Mouse (Mus musculus): Measurements from ENCODE around the gene Grhpr. TPM values are rescaled to one million over a fixed set of nuclear protein-coding genes. Genes with fewer than 3 reads are reported as not detected.

Grhpr gene
- total and polyA plus RNA-seq, 3 experiments, result 76.6 to 204 (median 107) TPM

DNA sequence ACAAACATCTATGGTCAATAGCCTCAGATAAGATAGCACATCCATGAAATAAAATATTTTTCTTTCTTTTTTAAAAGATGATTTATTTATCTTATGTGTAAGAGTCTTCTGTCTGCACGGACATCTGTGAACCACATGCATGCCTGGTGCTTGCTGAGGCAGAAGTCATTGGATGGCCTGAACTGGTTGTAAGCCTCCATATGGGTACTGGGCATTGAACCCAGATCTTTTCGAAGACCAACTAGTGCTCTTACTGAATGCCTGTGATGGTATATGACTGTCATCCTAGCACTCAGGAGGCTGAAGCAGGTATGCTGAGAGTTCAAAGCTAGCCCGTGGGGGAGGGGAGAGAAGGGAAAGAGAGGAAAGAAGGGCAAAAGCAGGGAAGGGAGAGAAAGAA lies 16.9 kb downstream of the Grhpr start:
- no peak overlapping the region for H3K4me2 ChIP-seq (ENCODE audit: insufficient read depth, low read depth, poor library complexity, severe bottlenecking)
- in situ Hi-C loops (cut with MboI; ENCODE audit: low pct_ligation_motif_present, low pct_unique_long_range_greater_than_20kb, low sequenced_read_pairs) (no loop called here), dilution Hi-C loops (cut with MboI; ENCODE audit: extremely low pct_ligation_motif_present, extremely low pct_unique_long_range_greater_than_20kb, low sequenced_read_pairs) (no loop called here)
- no peak for TF ChIP-seq BHLHE40 (IDR thresholded peaks at IDR 0.05; ENCODE audit: low read depth, low read length)
- TF ChIP-seq ZC3H11A (IDR thresholded peaks at IDR 0.05; ENCODE audit: low read depth, low read length), result no peak
- no peak for TF ChIP-seq EP300 (IDR thresholded peaks at IDR 0.05; ENCODE audit: low read length)
- no peak for TF ChIP-seq RCOR1 (conservative IDR thresholded peaks at IDR 0.05; ENCODE audit: low read depth, low read length)
- no peak for TF ChIP-seq RAD21 (IDR thresholded peaks at IDR 0.05; ENCODE audit: low read depth, low read length)
- TF ChIP-seq MAFK (IDR thresholded peaks at IDR 0.05; ENCODE audit: insufficient replicate concordance, low read length), result no peak
- no peak for TF ChIP-seq IRF4 (IDR thresholded peaks at IDR 0.05; ENCODE audit: low read depth, low read length)
- no peak for TF ChIP-seq POLR2AphosphoS2 (IDR thresholded peaks at IDR 0.05; ENCODE audit: low read depth, low read length)
- TF ChIP-seq SIN3A (IDR thresholded peaks at IDR 0.05; ENCODE audit: low read length), result no peak
- no peak for TF ChIP-seq NRF1 (IDR thresholded peaks at IDR 0.05; ENCODE audit: low read depth, low read length)
- no peak for TF ChIP-seq USF1 (IDR thresholded peaks at IDR 0.05; ENCODE audit: low read depth, low read length)
- TF ChIP-seq USF2 (conservative IDR thresholded peaks at IDR 0.05; ENCODE audit: low read depth, low read length), result no peak
- TF ChIP-seq ELF1 (IDR thresholded peaks at IDR 0.05; ENCODE audit: low read depth, low read length), result no peak
- no peak for TF ChIP-seq ZKSCAN1 (IDR thresholded peaks at IDR 0.05; ENCODE audit: borderline replicate concordance, low read depth, low read length)
- no peak for TF ChIP-seq E2F4 (IDR thresholded peaks at IDR 0.05; ENCODE audit: insufficient replicate concordance, low read depth, low read length)
- H3K4me3 ChIP-seq (replicated peaks in 1 of 3; ENCODE audit: low read depth in 2 of 3, low read length in 2 of 3, poor library complexity in 1 of 3), result no peak overlapping the region
- no peak overlapping the region for H3K9ac ChIP-seq (ENCODE audit: insufficient read depth, low read depth)
- H3K4me1 ChIP-seq (ENCODE audit: control insufficient read depth in 1 of 2, insufficient read depth in 2 of 2), result peaks cover 0 to 44% of the 10 kb centered on the region in 2 experiments; a peak in 2 of 4 replicates
- H3K27ac ChIP-seq (ENCODE audit: insufficient read depth, low read depth), result no peak overlapping the region
- peaks cover 19 to 44% of the 10 kb centered on the region in 2 experiments for H3K36me3 ChIP-seq (replicated peaks in 1 of 2; ENCODE audit: control insufficient read depth in 1 of 2, insufficient read depth in 1 of 2, low read length in 1 of 2)
- H3K9me3 ChIP-seq (replicated peaks; ENCODE audit: low read length), result no peaks in the 10 kb centered on the region
- H3K27me3 ChIP-seq (replicated peaks), result no peaks in the 10 kb centered on the region
- peaks cover 9% of the 10 kb centered on the region; the same call in 1 of the 2 replicates for H3K79me2 ChIP-seq (replicated peaks; ENCODE audit: control insufficient read depth, extremely low read depth, insufficient read depth, poor library complexity, severe bottlenecking)
- DNase-seq (ENCODE audit: extremely low read depth), result no peak

- TF ChIP-seq MAFK (IDR thresholded peaks at IDR 0.05; ENCODE audit: insufficient replicate concordance, low read length) (no peak), ELF1 (IDR thresholded peaks at IDR 0.05; ENCODE audit: low read depth, low read length) (no peak), BHLHE40 (IDR thresholded peaks at IDR 0.05; ENCODE audit: low read depth, low read length) (no peak), SMC3 (IDR thresholded peaks at IDR 0.05; ENCODE audit: low read depth, low read length) (no peak), RAD21 (IDR thresholded peaks at IDR 0.05; ENCODE audit: low read depth, low read length) (no peak), MAZ (IDR thresholded peaks at IDR 0.05; ENCODE audit: low read depth, low read length) (no peak), CTCF (conservative IDR thresholded peaks at IDR 0.05 in 1 of 2, IDR thresholded peaks at IDR 0.05 in 1 of 2; ENCODE audit: low read depth in 2 of 2, low read length in 2 of 2) (no peak), TBP (conservative IDR thresholded peaks at IDR 0.05; ENCODE audit: low read depth, low read length) (no peak), HCFC1 (IDR thresholded peaks at IDR 0.05; ENCODE audit: low read depth, low read length) (no peak), ETS1 (conservative IDR thresholded peaks at IDR 0.05; ENCODE audit: low read depth, low read length) (no peak), JUN (IDR thresholded peaks at IDR 0.05; ENCODE audit: insufficient read depth, low read depth, low read length) (no peak), MAX (IDR thresholded peaks at IDR 0.05; ENCODE audit: low read length) (no peak), ZMIZ1 (IDR thresholded peaks at IDR 0.05; ENCODE audit: low read depth, low read length) (no peak), CHD1 (IDR thresholded peaks at IDR 0.05; ENCODE audit: low read depth, low read length) (no peak), RCOR1 (conservative IDR thresholded peaks at IDR 0.05; ENCODE audit: low read depth, low read length) (no peak), E2F4 (IDR thresholded peaks at IDR 0.05; ENCODE audit: insufficient replicate concordance, low read depth, low read length) (no peak), POLR2A (IDR thresholded peaks at IDR 0.05; ENCODE audit: low read depth, low read length) (no peak)
- Histone ChIP-seq H3K27ac (ENCODE audit: insufficient read depth, low read depth) (no peak overlapping the region), H3K9me3 (replicated peaks; ENCODE audit: low read length) (no peaks in the 10 kb centered on the region), H3K27me3 (replicated peaks) (no peaks in the 10 kb centered on the region), H3K4me1 (ENCODE audit: control insufficient read depth in 1 of 2, insufficient read depth in 2 of 2) (peaks cover 0 to 44% of the 10 kb centered on the region in 2 experiments; a peak in 2 of 4 replicates), H3K36me3 (replicated peaks in 1 of 2; ENCODE audit: control insufficient read depth in 1 of 2, insufficient read depth in 1 of 2, low read length in 1 of 2) (peaks cover 2 to 38% of the 10 kb centered on the region in 2 experiments), H3K4me3 (replicated peaks in 1 of 3; ENCODE audit: low read depth in 2 of 3, low read length in 2 of 3, poor library complexity in 1 of 3) (no peak overlapping the region), H3K4me2 (ENCODE audit: insufficient read depth, low read depth, poor library complexity, severe bottlenecking) (no peak overlapping the region), H3K9ac (ENCODE audit: insufficient read depth, low read depth) (no peak overlapping the region), H3K79me2 (replicated peaks; ENCODE audit: control insufficient read depth, extremely low read depth, insufficient read depth, poor library complexity, severe bottlenecking) (peaks cover 9% of the 10 kb centered on the region; the same call in 1 of the 2 replicates)
- in situ Hi-C loops (cut with MboI; ENCODE audit: low pct_ligation_motif_present, low pct_unique_long_range_greater_than_20kb, low sequenced_read_pairs), result no loop called here
- DNase-seq (ENCODE audit: extremely low read depth), result no peak
- dilution Hi-C loops (cut with MboI; ENCODE audit: extremely low pct_ligation_motif_present, extremely low pct_unique_long_range_greater_than_20kb, low sequenced_read_pairs), result no loop called here
Measured at GRCm38 (mm10) chr4:45000001-45000400, 18.8 kb downstream of the Grhpr start.
